8 mouse cellular contexts compared by ENCODE assay signal in genomic region chr15:93513939-93514341, GRCm38 (mm10).
DNase-seq lines count a peak whose midpoint lies in the region; ATAC-seq and TF ChIP-seq lines count a peak whose summit lies in the region.

No protein-coding gene starts in this region.

- H3K27ac ChIP-seq in heart, embryonic 12.5 days (ENCODE audit: poor library complexity, severe bottlenecking) = no peak overlapping the region
- no peak overlapping the region for H3K27ac ChIP-seq in intestine, embryonic 14.5 days (ENCODE audit: low read depth)
- no peak overlapping the region for H3K27ac ChIP-seq in liver, embryonic 14.5 days

- intact Hi-C loops in heart, postnatal 36 days (cut with DNase I) = no loop called here

- H3K9me3 ChIP-seq in heart, embryonic 12.5 days (replicated peaks) = no peaks in the 10 kb centered on the region
- H3K9me3 ChIP-seq in intestine, embryonic 14.5 days (ENCODE audit: control insufficient read depth, low read length) = no peaks in the 10 kb centered on the region
- no peaks in the 10 kb centered on the region for H3K9me3 ChIP-seq in liver, embryonic 14.5 days (ENCODE audit: control insufficient read depth, low read length)

- H3K4me3 ChIP-seq in heart, embryonic 12.5 days = peak overlapping the region; percentile 14
- no peak overlapping the region for H3K4me3 ChIP-seq in intestine, embryonic 14.5 days (ENCODE audit: low read depth, low read length)
- H3K4me3 ChIP-seq in liver, embryonic 14.5 days (ENCODE audit: insufficient read depth in 1 of 2, low read depth in 2 of 2, low read length in 2 of 2) = peak overlapping the region; percentile 20 to 36; a peak in 3 of 4 replicates

- ATAC-seq in heart, embryonic 12.5 days (ENCODE audit: insufficient number of reproducible peaks, low FRiP score) = no peak
- ATAC-seq in intestine, embryonic 14.5 days (replicated peaks; ENCODE audit: low FRiP score, low TSS enrichment, low read depth) = 0 out of 2 replicates have a peak, but pooled peaks have one; percentile 34
- peak; percentile 39; the same call in 1 of the 2 replicates for ATAC-seq in liver, embryonic 14.5 days (ENCODE audit: insufficient read depth)

- peaks cover 32% of the 10 kb centered on the region for H3K36me3 ChIP-seq in heart, embryonic 12.5 days
- H3K36me3 ChIP-seq in intestine, embryonic 14.5 days (ENCODE audit: control insufficient read depth, insufficient read depth, low read length) = peaks cover 18% of the 10 kb centered on the region
- H3K36me3 ChIP-seq in liver, embryonic 14.5 days (replicated peaks; ENCODE audit: control insufficient read depth, insufficient read depth, low read depth) = no peaks in the 10 kb centered on the region

- 10% methylated on average over 10 of the region's 10 CpGs for WGBS in heart, embryonic 12.5 days
- WGBS in intestine, embryonic 14.5 days = 20% methylated on average over 10 of the region's 10 CpGs
- WGBS in liver, embryonic 14.5 days (ENCODE audit: insufficient replicate concordance) = 4% methylated on average over 10 of the region's 10 CpGs

- peak overlapping the region; percentile 57 for H3K4me2 ChIP-seq in heart, embryonic 12.5 days
- H3K4me2 ChIP-seq in intestine, embryonic 14.5 days (ENCODE audit: low read length) = peak overlapping the region; percentile 28; the same call in 1 of the 2 replicates
- peak overlapping the region; percentile 58 for H3K4me2 ChIP-seq in liver, embryonic 14.5 days (ENCODE audit: low read depth)

- no peak for DNase-seq in heart, postnatal 36 days
- DNase-seq in embryo, embryonic 10 days (ENCODE audit: low spot score) = peak; percentile 70
- peak; percentile 67 for DNase-seq in intestine, embryonic 14.5 days (ENCODE audit: low spot score)
- DNase-seq in liver, embryonic 14.5 days (ENCODE audit: low read depth in 3 of 3, low spot score in 3 of 3) = no peak
- no peak for DNase-seq in frontal cortex, postnatal 36 days (ENCODE audit: low spot score in 2 of 2)
- no peak for DNase-seq in cerebellum, postnatal 10 days
- no peak for DNase-seq in urinary bladder, postnatal 25 days (ENCODE audit: low spot score)

- TF ChIP-seq EP300 in liver, embryonic 14.5 days (IDR thresholded peaks at IDR 0.05; ENCODE audit: low read depth) = no peak

- TF ChIP-seq CTCF in liver, embryonic 14.5 days (IDR thresholded peaks at IDR 0.05; ENCODE audit: low read depth) = no peak

- peak overlapping the region; percentile 70; the same call in 1 of the 2 replicates for H3K9ac ChIP-seq in heart, embryonic 12.5 days
- no peak overlapping the region for H3K9ac ChIP-seq in intestine, embryonic 14.5 days (ENCODE audit: low read length)
- H3K9ac ChIP-seq in liver, embryonic 14.5 days (replicated peaks) = peak overlapping the region; percentile 9; the same call in 1 of the 2 replicates

- peaks cover 59% of the 10 kb centered on the region for H3K4me1 ChIP-seq in heart, embryonic 12.5 days (replicated peaks)
- peaks cover 45% of the 10 kb centered on the region for H3K4me1 ChIP-seq in intestine, embryonic 14.5 days (replicated peaks; ENCODE audit: control insufficient read depth, insufficient read depth, low read length)
- peaks cover 0 to 19% of the 10 kb centered on the region in 2 experiments; a peak in 3 of 4 replicates for H3K4me1 ChIP-seq in liver, embryonic 14.5 days (replicated peaks; ENCODE audit: control insufficient read depth in 2 of 2, insufficient read depth in 2 of 2, low read length in 1 of 2)

- no peaks in the 10 kb centered on the region for H3K27me3 ChIP-seq in heart, embryonic 12.5 days (replicated peaks)
- no peaks in the 10 kb centered on the region for H3K27me3 ChIP-seq in intestine, embryonic 14.5 days (replicated peaks; ENCODE audit: control insufficient read depth, insufficient read depth, low read length)
- peaks cover 9% of the 10 kb centered on the region for H3K27me3 ChIP-seq in liver, embryonic 14.5 days (ENCODE audit: control insufficient read depth, insufficient read depth, low read length)

Comparison
In these comparisons a context has a peak if more than half of its experiments do, and no peak if none do; other contexts are left out.
1. DNase-seq: peak in embryo, embryonic 10 days (single experiment) and intestine, embryonic 14.5 days (single experiment); none in heart, postnatal 36 days (0 of 2), liver, embryonic 14.5 days (0 of 3), frontal cortex, postnatal 36 days (0 of 2), cerebellum, postnatal 10 days (0 of 2) and urinary bladder, postnatal 25 days (single experiment).
2. Peak in every context shown above with its lines, with median percentiles within 50 percentile points of each other: H3K4me2 ChIP-seq.